ENCODE assay signal across 11 mouse cellular contexts in the genomic region with DNA sequence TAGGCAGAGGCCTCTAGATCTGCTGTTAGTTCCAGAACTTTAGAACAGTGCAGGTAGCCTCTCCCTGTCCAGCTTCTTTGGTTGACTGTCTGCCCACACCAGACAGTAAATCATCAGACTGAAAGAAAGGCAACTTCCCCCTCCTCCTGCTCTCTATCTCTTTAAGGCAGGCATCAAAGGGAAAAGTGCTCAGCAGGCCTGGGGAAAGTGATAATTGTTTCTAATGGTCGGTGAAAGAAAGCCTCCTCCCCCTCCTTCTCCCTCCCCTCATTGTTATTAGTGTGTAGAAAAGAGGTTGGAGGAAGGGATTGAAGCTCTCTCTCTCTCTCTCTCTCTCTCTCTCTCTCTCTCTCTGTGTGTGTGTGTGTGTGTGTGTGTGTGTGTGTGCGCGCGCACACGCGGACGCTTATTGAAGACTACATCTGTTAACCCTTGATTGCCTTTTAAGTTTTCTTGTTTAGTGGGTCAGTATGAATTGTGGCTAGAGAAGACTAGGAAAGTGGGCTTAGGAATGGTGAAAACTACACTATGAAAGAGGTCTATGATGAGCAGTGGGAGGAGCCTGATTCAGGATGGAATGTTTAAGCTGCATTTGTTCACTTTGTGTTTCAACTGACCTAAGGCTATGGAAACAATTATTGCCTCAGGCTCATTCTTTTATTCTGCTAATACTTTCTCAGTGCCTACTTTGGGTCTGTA.
DNase-seq lines count a peak whose midpoint lies in the region; ATAC-seq and TF ChIP-seq lines count a peak whose summit lies in the region.
"Had no signal": no experiment of that assay in that cellular context is flagged by ENCODE, and none has a peak within 500 bp of the region (broad histone marks: within the 10 kb centered on the region; RNA-seq: fewer than 3 reads in every experiment).

No protein-coding gene starts in this region.

- H3K27me3 ChIP-seq in heart, embryonic 11.5 days (ENCODE audit: control insufficient read depth, insufficient read depth, low read length) = no peaks in the 10 kb centered on the region
- H3K27me3 ChIP-seq in forebrain, embryonic 10.5 days (ENCODE audit: poor library complexity, severe bottlenecking) = peaks cover 71% of the 10 kb centered on the region
- H3K27me3 ChIP-seq in liver, embryonic 11.5 days (replicated peaks; ENCODE audit: control insufficient read depth, insufficient read depth, low read length) = no peaks in the 10 kb centered on the region
- no peaks in the 10 kb centered on the region for H3K27me3 ChIP-seq in neural tube, embryonic 11.5 days (ENCODE audit: control insufficient read depth, insufficient read depth, low read length)
- H3K27me3 ChIP-seq: lung, embryonic 15.5 days had no signal

- 3% methylated on average over 7 of the region's 7 CpGs for WGBS in heart, embryonic 11.5 days (ENCODE audit: insufficient replicate concordance)
- WGBS in forebrain, embryonic 10.5 days = 9% methylated on average over 7 of the region's 7 CpGs
- WGBS in liver, embryonic 11.5 days = 8% methylated on average over 7 of the region's 7 CpGs
- WGBS in neural tube, embryonic 11.5 days = 3% methylated on average over 7 of the region's 7 CpGs

- no peak for TF ChIP-seq CTCF in left cerebral cortex, adult 2 months (IDR thresholded peaks at IDR 0.05)

- intact Hi-C loops in left cerebral cortex, adult 2 months (cut with DNase I) = loop anchor here (1.0 kb wide), 1 partner anchor 12 kb away; no protein-coding TSS in a partner anchor

- H3K36me3 ChIP-seq in heart, embryonic 11.5 days (ENCODE audit: control insufficient read depth, insufficient read depth, low read length) = no peaks in the 10 kb centered on the region
- H3K36me3 ChIP-seq in forebrain, embryonic 10.5 days (replicated peaks) = no peaks in the 10 kb centered on the region
- H3K36me3 ChIP-seq in liver, embryonic 11.5 days (ENCODE audit: control insufficient read depth, insufficient read depth, low read length) = no peaks in the 10 kb centered on the region
- no peaks in the 10 kb centered on the region for H3K36me3 ChIP-seq in neural tube, embryonic 11.5 days (ENCODE audit: control insufficient read depth, insufficient read depth, low read length)
- H3K36me3 ChIP-seq: lung, embryonic 15.5 days had no signal

- no peak overlapping the region for H3K9ac ChIP-seq in heart, embryonic 11.5 days (ENCODE audit: low read depth, low read length)
- H3K9ac ChIP-seq in liver, embryonic 11.5 days (ENCODE audit: low read depth, low read length) = no peak overlapping the region
- no peak overlapping the region for H3K9ac ChIP-seq in neural tube, embryonic 11.5 days (ENCODE audit: low read length)
- H3K9ac ChIP-seq: lung, embryonic 15.5 days had no signal

- no peaks in the 10 kb centered on the region for H3K9me3 ChIP-seq in heart, embryonic 11.5 days (replicated peaks; ENCODE audit: control insufficient read depth, low read length)
- no peaks in the 10 kb centered on the region for H3K9me3 ChIP-seq in forebrain, embryonic 10.5 days
- no peaks in the 10 kb centered on the region for H3K9me3 ChIP-seq in liver, embryonic 11.5 days (ENCODE audit: control insufficient read depth, low read length)
- no peaks in the 10 kb centered on the region for H3K9me3 ChIP-seq in neural tube, embryonic 11.5 days (ENCODE audit: control insufficient read depth, low read length)
- H3K9me3 ChIP-seq: lung, embryonic 15.5 days had no signal

- no peak overlapping the region for H3K4me2 ChIP-seq in heart, embryonic 11.5 days
- peak overlapping the region; percentile 38 for H3K4me2 ChIP-seq in liver, embryonic 11.5 days
- H3K4me2 ChIP-seq in neural tube, embryonic 11.5 days (ENCODE audit: low read depth) = no peak overlapping the region
- H3K4me2 ChIP-seq: lung, embryonic 15.5 days had no signal

- DNase-seq in heart, adult 18-20 months = no peak
- peak; percentile 47 for DNase-seq in forebrain, embryonic 10.5 days (ENCODE audit: extremely low spot score, low spot score)
- no peak for DNase-seq in liver, embryonic 11.5 days (ENCODE audit: low spot score)
- DNase-seq in neural tube, embryonic 11.5 days (ENCODE audit: low spot score) = peak; percentile 23
- no peak for DNase-seq in left cerebral cortex, adult 2 months (ENCODE audit: extremely low spot score in 1 of 2, low spot score in 2 of 2)
- no peak for DNase-seq in right cerebral cortex, adult 2 months (ENCODE audit: low spot score in 2 of 2)
- no peak for DNase-seq in frontal cortex, adult 2 months (ENCODE audit: extremely low spot score in 1 of 2, low spot score in 1 of 2)
- DNase-seq: cerebellum, postnatal 25 days; kidney, postnatal 10 days had no signal

- peak overlapping the region; percentile 22; the same call in 1 of the 2 replicates for H3K27ac ChIP-seq in heart, embryonic 11.5 days (ENCODE audit: low read depth, low read length)
- peak overlapping the region; percentile 75 for H3K27ac ChIP-seq in forebrain, embryonic 10.5 days
- H3K27ac ChIP-seq in liver, embryonic 11.5 days (ENCODE audit: low read depth, low read length) = peak overlapping the region; percentile 19
- no peak overlapping the region for H3K27ac ChIP-seq in neural tube, embryonic 11.5 days (ENCODE audit: low read depth, low read length)
- H3K27ac ChIP-seq in left cerebral cortex, adult 2 months = no peak overlapping the region
- H3K27ac ChIP-seq: lung, embryonic 15.5 days had no signal

- peak; percentile 39; the same call in 1 of the 2 replicates for ATAC-seq in heart, embryonic 11.5 days (replicated peaks; ENCODE audit: insufficient number of reproducible peaks, low FRiP score, low TSS enrichment)
- ATAC-seq in liver, embryonic 11.5 days (replicated peaks; ENCODE audit: low FRiP score) = peak; percentile 86
- ATAC-seq in neural tube, embryonic 11.5 days (ENCODE audit: insufficient read depth, low FRiP score, low TSS enrichment) = peak; percentile 35; the same call in 1 of the 2 replicates

- H3K4me3 ChIP-seq in heart, embryonic 11.5 days (ENCODE audit: low read depth, low read length) = no peak overlapping the region
- H3K4me3 ChIP-seq in forebrain, embryonic 10.5 days = no peak overlapping the region; the same call in 1 of the 2 replicates
- no peak overlapping the region for H3K4me3 ChIP-seq in liver, embryonic 11.5 days (ENCODE audit: low read depth, low read length)
- H3K4me3 ChIP-seq in neural tube, embryonic 11.5 days (ENCODE audit: low read depth, low read length) = no peak overlapping the region
- no peak overlapping the region for H3K4me3 ChIP-seq in left cerebral cortex, adult 2 months
- H3K4me3 ChIP-seq: lung, embryonic 15.5 days had no signal

- 0 out of 2 replicates have a peak, but pooled peaks cover 8% of the 10 kb centered on the region for H3K4me1 ChIP-seq in heart, embryonic 11.5 days (ENCODE audit: control insufficient read depth, insufficient read depth, low read length)
- H3K4me1 ChIP-seq in forebrain, embryonic 10.5 days = peaks cover 52% of the 10 kb centered on the region
- H3K4me1 ChIP-seq in liver, embryonic 11.5 days (replicated peaks; ENCODE audit: control insufficient read depth, insufficient read depth, low read length) = peaks cover 18% of the 10 kb centered on the region
- H3K4me1 ChIP-seq in neural tube, embryonic 11.5 days (ENCODE audit: control insufficient read depth, insufficient read depth, low read length) = peaks cover 11% of the 10 kb centered on the region
- H3K4me1 ChIP-seq: lung, embryonic 15.5 days had no signal

Comparison
In these comparisons a context has a peak if more than half of its experiments do, and no peak if none do; other contexts are left out.
1. ATAC-seq: peak in every context shown above with its lines; median percentile 86 in liver, embryonic 11.5 days; 39 in heart, embryonic 11.5 days; 35 in neural tube, embryonic 11.5 days.
2. H3K27ac ChIP-seq: peak in heart, embryonic 11.5 days (single experiment), forebrain, embryonic 10.5 days (single experiment) and liver, embryonic 11.5 days (single experiment); none in neural tube, embryonic 11.5 days (single experiment) and left cerebral cortex, adult 2 months (single experiment).
3. DNase-seq: peak in forebrain, embryonic 10.5 days (single experiment) and neural tube, embryonic 11.5 days (single experiment); none in heart, adult 18-20 months (0 of 2), liver, embryonic 11.5 days (single experiment), left cerebral cortex, adult 2 months (0 of 2), right cerebral cortex, adult 2 months (0 of 2) and frontal cortex, adult 2 months (0 of 2).